Mouse (Mus musculus) spleen, adult 12 weeks (tissue): ENCODE measurements around the gene Lrrc23.
A peak's percentile ranks its signal among the peaks of the same experiment; 100 is the strongest.
"Not testable (repeated sequence)": the region's sequence is repeated elsewhere in the genome, so short reads cannot be mapped to it uniquely, and the experiment has no call there.

ENCODE experiments used
- DNase-seq: peaks from one replicate; pipeline ENCODE4 v3.0.0; 2022; ENCODE audit warnings: low spot score

The Lrrc23 gene

GRCm38 (mm10) chr6:124779222-124779983 is at the start of gene Lrrc23:
Gene Lrrc23, minus strand, starts transcription at chr6:124779727.
- no peak for DNase-seq

GRCm38 (mm10) chr6:124828101-124828592 is 48.6 kb upstream of the Lrrc23 start:
- no peak for DNase-seq

- no peak for DNase-seq
Measured at GRCm38 (mm10) chr6:124822049-124822448, 42.5 kb upstream of the Lrrc23 start.

GRCm38 (mm10) chr6:124820891-124821290 is 41.4 kb upstream of the Lrrc23 start:
- no peak for DNase-seq

GRCm38 (mm10) chr6:124817971-124818370 is 38.4 kb upstream of the Lrrc23 start:
- no peak for DNase-seq

- DNase-seq: no peak
Measured at GRCm38 (mm10) chr6:124817563-124817962, 38.0 kb upstream of the Lrrc23 start.

- DNase-seq: no peak
Measured at GRCm38 (mm10) chr6:124817125-124817524, 37.6 kb upstream of the Lrrc23 start.

- no peak for DNase-seq
Measured at GRCm38 (mm10) chr6:124816611-124817010, 37.1 kb upstream of the Lrrc23 start.

GRCm38 (mm10) chr6:124814858-124815774 is 35.6 kb upstream of the Lrrc23 start:
- DNase-seq: no peak

GRCm38 (mm10) chr6:124814448-124814847 is 34.9 kb upstream of the Lrrc23 start:
- DNase-seq: no peak

- peak; percentile 80 for DNase-seq
Measured at GRCm38 (mm10) chr6:124813933-124814332, 34.4 kb upstream of the Lrrc23 start, which contains the start of gene Tpi1. Gene Tpi1, minus strand, starts transcription at chr6:124814296.

GRCm38 (mm10) chr6:124813496-124813895 is 34.0 kb upstream of the Lrrc23 start:
- DNase-seq: peak; percentile 36

GRCm38 (mm10) chr6:124812848-124813247 is 33.3 kb upstream of the Lrrc23 start:
- DNase-seq: no peak

- no peak for DNase-seq
Measured at GRCm38 (mm10) chr6:124811701-124812560, 32.4 kb upstream of the Lrrc23 start.

GRCm38 (mm10) chr6:124811403-124811665 is 31.8 kb upstream of the Lrrc23 start:
- no peak for DNase-seq

GRCm38 (mm10) chr6:124810566-124811402 is 31.3 kb upstream of the Lrrc23 start:
- DNase-seq: not testable (repeated sequence)

- DNase-seq: no peak
Measured at GRCm38 (mm10) chr6:124809775-124810538, 30.4 kb upstream of the Lrrc23 start.

GRCm38 (mm10) chr6:124809052-124809774 is 29.7 kb upstream of the Lrrc23 start:
- DNase-seq: peak; percentile 78

- DNase-seq: peak; percentile 47
Measured at GRCm38 (mm10) chr6:124808358-124809012, 29.0 kb upstream of the Lrrc23 start, which contains the start of gene Spsb2. Gene Spsb2, plus strand, starts transcription at chr6:124808661.
